Mouse (Mus musculus) spleen, adult 2 months (tissue): Measurements from ENCODE around the gene Antxr1.

ENCODE experiments used
- CTCF ChIP-seq: fragments of 200-500 bp; IDR thresholded peaks from 2 replicates; pipeline ENCODE4 v1.5.1; 2011; ENCODE audit warnings: mild to moderate bottlenecking, inconsistent platforms; ENCODE audit not compliant: insufficient read depth, insufficient read length, insufficient replicate concordance; ENCODE audit errors: extremely low read depth
- POLR2A ChIP-seq: fragments of 200-500 bp; IDR thresholded peaks from 2 replicates; pipeline ENCODE4 v1.6.1; 2011; ENCODE audit warnings: low read depth, low read length, inconsistent platforms

DNA sequence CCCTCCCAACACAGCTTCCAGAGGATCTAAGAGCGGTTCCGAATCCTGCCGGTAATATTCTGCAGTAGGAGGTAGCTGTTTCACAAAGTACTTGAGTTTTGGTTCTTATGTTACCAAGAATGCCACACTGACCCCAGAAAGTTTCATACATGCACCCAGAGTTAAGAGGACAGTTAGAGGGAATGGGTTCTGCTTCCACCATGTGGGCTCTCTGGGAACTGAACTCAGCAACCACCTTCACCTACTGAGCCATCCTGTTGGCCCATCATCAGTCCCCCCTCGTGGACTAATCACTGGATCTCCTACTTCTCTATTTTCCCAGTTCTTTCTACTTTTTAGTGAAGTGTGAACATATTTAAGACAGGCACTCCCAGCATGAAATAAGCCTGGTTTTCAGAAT lies 53.9 kb downstream of the Antxr1 start:
- TF ChIP-seq CTCF (peak; percentile 22; the same call in 1 of the 2 replicates), POLR2A (no peak)
